ENCODE assay signal across 10 mouse cellular contexts in genomic region chr19:38915677-38916076, GRCm38 (mm10). TPM values are rescaled to one million over a fixed set of nuclear protein-coding genes. Genes with fewer than 3 reads are reported as not detected.
DNase-seq lines count a peak whose midpoint lies in the region; ATAC-seq and TF ChIP-seq lines count a peak whose summit lies in the region.
"Had no signal": no experiment of that assay in that cellular context is flagged by ENCODE, and none has a peak within 500 bp of the region (broad histone marks: within the 10 kb centered on the region; RNA-seq: fewer than 3 reads in every experiment).

No protein-coding gene starts in this region.

- 47% methylated on average over 3 of the region's 3 CpGs for whole genome bisulfite sequencing in hindbrain, embryonic 14.5 days
- 46% methylated on average over 3 of the region's 3 CpGs for WGBS in hindbrain, embryonic 13.5 days
- 43% methylated on average over 3 of the region's 3 CpGs for WGBS in lung, embryonic 14.5 days

- H3K4me1 ChIP-seq in hindbrain, embryonic 14.5 days (replicated peaks; ENCODE audit: control insufficient read depth, insufficient read depth, low read length) = no peaks in the 10 kb centered on the region
- H3K4me1 ChIP-seq in hindbrain, embryonic 13.5 days (replicated peaks) = no peaks in the 10 kb centered on the region
- no peaks in the 10 kb centered on the region for H3K4me1 ChIP-seq in lung, embryonic 14.5 days (ENCODE audit: insufficient read depth)
- H3K4me1 ChIP-seq: embryonic facial prominence, embryonic 15.5 days; limb, embryonic 15.5 days had no signal

- no peak overlapping the region for H3K27ac ChIP-seq in hindbrain, embryonic 14.5 days
- no peak overlapping the region for H3K27ac ChIP-seq in hindbrain, embryonic 13.5 days
- H3K27ac ChIP-seq in lung, embryonic 14.5 days (ENCODE audit: low read depth) = no peak overlapping the region
- H3K27ac ChIP-seq: embryonic facial prominence, embryonic 15.5 days; limb, embryonic 15.5 days had no signal

- no peak overlapping the region for H3K4me2 ChIP-seq in hindbrain, embryonic 14.5 days (replicated peaks)
- H3K4me2 ChIP-seq in hindbrain, embryonic 13.5 days = no peak overlapping the region
- no peak overlapping the region for H3K4me2 ChIP-seq in lung, embryonic 14.5 days
- H3K4me2 ChIP-seq: embryonic facial prominence, embryonic 15.5 days; limb, embryonic 15.5 days had no signal

- H3K9me3 ChIP-seq in hindbrain, embryonic 14.5 days (ENCODE audit: control insufficient read depth, low read length) = no peaks in the 10 kb centered on the region
- H3K9me3 ChIP-seq in hindbrain, embryonic 13.5 days = no peaks in the 10 kb centered on the region
- no peaks in the 10 kb centered on the region for H3K9me3 ChIP-seq in lung, embryonic 14.5 days (ENCODE audit: low read depth, low read length)
- H3K9me3 ChIP-seq: embryonic facial prominence, embryonic 15.5 days; limb, embryonic 15.5 days had no signal

- DNase-seq in hindbrain, embryonic 14.5 days (ENCODE audit: low spot score) = peak; percentile 72
- DNase-seq in urinary bladder, postnatal 36 days (ENCODE audit: low spot score in 2 of 2) = peak; percentile 7 to 9
- no peak for DNase-seq in urinary bladder, postnatal 10 days (ENCODE audit: low spot score)
- peak; percentile 42 for DNase-seq in cerebellum, adult 9-10 months
- peak; percentile 31 to 62 for DNase-seq in heart, postnatal 14 days
- peak; percentile 76 for DNase-seq in lung, embryonic 14.5 days
- DNase-seq in thymus, postnatal 14 days = peak; percentile 43

- TF ChIP-seq CTCF in lung, embryonic 14.5 days (IDR thresholded peaks at IDR 0.05; ENCODE audit: low read depth) = peak; percentile 73

- ATAC-seq in hindbrain, embryonic 14.5 days (ENCODE audit: low FRiP score) = no peak
- ATAC-seq in hindbrain, embryonic 13.5 days (ENCODE audit: low FRiP score) = no peak
- no peak for ATAC-seq in lung, embryonic 14.5 days (ENCODE audit: insufficient read depth)

- H3K27me3 ChIP-seq in hindbrain, embryonic 14.5 days (ENCODE audit: control insufficient read depth, insufficient read depth, low read length) = no peaks in the 10 kb centered on the region
- H3K27me3 ChIP-seq in hindbrain, embryonic 13.5 days = no peaks in the 10 kb centered on the region
- no peaks in the 10 kb centered on the region for H3K27me3 ChIP-seq in lung, embryonic 14.5 days (ENCODE audit: insufficient read depth, low read length)
- H3K27me3 ChIP-seq: embryonic facial prominence, embryonic 15.5 days; limb, embryonic 15.5 days had no signal

- intact Hi-C loops in heart, postnatal 14 days (cut with DNase I) = loop anchor here (5.0 kb wide), 1 partner anchor 493 kb away; no protein-coding TSS in a partner anchor

- H3K36me3 ChIP-seq in hindbrain, embryonic 14.5 days (replicated peaks; ENCODE audit: control insufficient read depth, insufficient read depth) = peaks cover 60% of the 10 kb centered on the region
- peaks cover 46% of the 10 kb centered on the region for H3K36me3 ChIP-seq in hindbrain, embryonic 13.5 days
- H3K36me3 ChIP-seq in lung, embryonic 14.5 days (ENCODE audit: insufficient read depth) = peaks cover 30% of the 10 kb centered on the region

- no peak overlapping the region for H3K9ac ChIP-seq in hindbrain, embryonic 14.5 days
- no peak overlapping the region for H3K9ac ChIP-seq in hindbrain, embryonic 13.5 days
- no peak overlapping the region for H3K9ac ChIP-seq in lung, embryonic 14.5 days
- H3K9ac ChIP-seq: embryonic facial prominence, embryonic 15.5 days; limb, embryonic 15.5 days had no signal

- no peak overlapping the region for H3K4me3 ChIP-seq in hindbrain, embryonic 14.5 days (replicated peaks; ENCODE audit: low read length)
- no peak overlapping the region for H3K4me3 ChIP-seq in hindbrain, embryonic 13.5 days
- no peak overlapping the region for H3K4me3 ChIP-seq in lung, embryonic 14.5 days (ENCODE audit: low read depth, low read length)
- H3K4me3 ChIP-seq: embryonic facial prominence, embryonic 15.5 days; limb, embryonic 15.5 days had no signal

RNA-seq across cellular contexts. Expression of gene Hells, which starts 15.0 kb away (rescaled TPM):
- 9.1 and 10.9 TPM in 2 replicates for polyA plus RNA-seq in hindbrain, embryonic 14.5 days (2014; fragmentation: Nextera tagmentation; extraction: Ambion mirVana)
- 12.7 and 14.5 TPM in 2 replicates for polyA plus RNA-seq in hindbrain, embryonic 13.5 days (2015; fragmentation: Nextera tagmentation; extraction: Ambion mirVana)
- total RNA-seq in heart, postnatal 14 days (2021) = 1 to 10 TPM; 1.8 to 4.5 TPM
- polyA plus RNA-seq in lung, embryonic 14.5 days (2014; fragmentation: Nextera tagmentation; extraction: Ambion mirVana) = 62.1 and 64.5 TPM in 2 replicates
